Mouse (Mus musculus) embryonic facial prominence, embryonic 13.5 days (tissue): ENCODE measurements around the gene Olfr1348. TPM values are rescaled to one million over a fixed set of nuclear protein-coding genes. Genes with fewer than 3 reads are reported as not detected.

ENCODE experiments used
- polyA plus RNA-seq: library from polyadenylated mRNA; unstranded; fragments of >200 nt; fragmentation: Nextera tagmentation; extraction: Ambion mirVana; gene quantifications from 2 replicates; pipeline ENCODE4 v1.2.1, GENCODE M21; 2015

The Olfr1348 gene
- polyA plus RNA-seq, 1 experiment from 2014 or later = not detected

Other genes starting within 250 kb of the Olfr1348 start
- 8.3 and 9.7 TPM in 2 replicates for gene Zfp667, start 222.2 kb downstream of the Olfr1348 start, polyA plus RNA-seq
- 7.8 and 9.2 TPM in 2 replicates for gene Zfp583, start 177.5 kb downstream of the Olfr1348 start, polyA plus RNA-seq
- 3.1 and 4.0 TPM in 2 replicates for gene Gm3854, start 165.0 kb downstream of the Olfr1348 start, polyA plus RNA-seq
- gene Zfp78, start 145.5 kb downstream of the Olfr1348 start, polyA plus RNA-seq = 2.7 and 4.5 TPM in 2 replicates
- 12.8 and 13.7 TPM in 2 replicates for gene Zfp28, start 125.5 kb downstream of the Olfr1348 start, polyA plus RNA-seq
- not detected in 2 replicates for gene Smim17, start 110.0 kb downstream of the Olfr1348 start, polyA plus RNA-seq
- not detected in 2 replicates for gene Gm20715, start 98.5 kb downstream of the Olfr1348 start, polyA plus RNA-seq
- gene Olfr1344, start 70.1 kb downstream of the Olfr1348 start, polyA plus RNA-seq = not detected in 2 replicates
- gene Olfr1336, start 52.6 kb downstream of the Olfr1348 start, polyA plus RNA-seq = not detected in 2 replicates
- not detected in 2 replicates for gene Olfr1346, start 41.6 kb downstream of the Olfr1348 start, polyA plus RNA-seq
- not detected in 2 replicates for gene Olfr5, start 21.8 kb downstream of the Olfr1348 start, polyA plus RNA-seq
- gene Olfr1347, start 9.0 kb downstream of the Olfr1348 start, polyA plus RNA-seq = not detected in 2 replicates
- gene Olfr1349, start 14.2 kb upstream of the Olfr1348 start, polyA plus RNA-seq = not detected in 2 replicates
- not detected in 2 replicates for gene Olfr1350, start 56.1 kb upstream of the Olfr1348 start, polyA plus RNA-seq
- 3.2 and 4.5 TPM in 2 replicates for gene Zim1, start 187.7 kb upstream of the Olfr1348 start, polyA plus RNA-seq
- gene Peg3, start 221.7 kb upstream of the Olfr1348 start, polyA plus RNA-seq = 159 and 180 TPM in 2 replicates
- gene Usp29, start 221.8 kb upstream of the Olfr1348 start, polyA plus RNA-seq = 9.6 and 11.3 TPM in 2 replicates